Mouse (Mus musculus) embryonic facial prominence, embryonic 13.5 days (tissue): ENCODE results near the gene Ntm. TPM values are rescaled to one million over a fixed set of nuclear protein-coding genes. Genes with fewer than 3 reads are reported as not detected.

Experiments used
- ATAC-seq: fragments of 200-750 bp; cut with Nextera tagmentation; 2 replicates; pipeline ENCODE4 v1.8.0; 2017; ENCODE audit warnings: low read depth; ENCODE audit not compliant: insufficient number of reproducible peaks, insufficient read depth, low FRiP score, low TSS enrichment
- H3K27ac ChIP-seq: fragments of 300-500 bp; sonication (generic); 2 replicates; pipeline ENCODE4 v1.5.1; 2015; ENCODE audit warnings: moderate library complexity, mild to moderate bottlenecking, inconsistent platforms
- H3K27me3 ChIP-seq: fragments of 300-500 bp; sonication (generic); 2 replicates; pipeline ENCODE4 v1.6.1; 2015; ENCODE audit warnings: mild to moderate bottlenecking, inconsistent platforms
- H3K36me3 ChIP-seq: fragments of 300-500 bp; sonication (generic); 2 replicates; pipeline ENCODE4 v1.6.1; 2015; ENCODE audit warnings: mild to moderate bottlenecking, inconsistent platforms
- H3K4me1 ChIP-seq: fragments of 300-500 bp; sonication (generic); 2 replicates; pipeline ENCODE4 v1.6.1; 2015; ENCODE audit warnings: inconsistent platforms
- H3K4me2 ChIP-seq: fragments of 300-500 bp; sonication (generic); 2 replicates; pipeline ENCODE4 v1.6.1; 2015; ENCODE audit warnings: moderate library complexity, mild to moderate bottlenecking, inconsistent platforms
- H3K4me3 ChIP-seq: fragments of 300-500 bp; sonication (generic); 2 replicates; pipeline ENCODE4 v1.5.1; 2015; ENCODE audit warnings: mild to moderate bottlenecking, inconsistent platforms
- H3K9ac ChIP-seq: fragments of 300-500 bp; sonication (generic); 2 replicates; pipeline ENCODE4 v1.6.1; 2015; ENCODE audit warnings: mild to moderate bottlenecking, inconsistent platforms
- H3K9me3 ChIP-seq: fragments of 300-500 bp; sonication (generic); 2 replicates; pipeline ENCODE4 v1.6.1; 2016; ENCODE audit warnings: inconsistent platforms
- WGBS: fragments of 180-500 bp; shearing (Covaris S2); methylation state at CpG from one replicate; pipeline ENCODE4 v1.1.7; 2015; ENCODE audit warnings: mixed read lengths; 5-methylcytosine and 5-hydroxymethylcytosine counted together
- polyA plus RNA-seq: library from polyadenylated mRNA; unstranded; fragments of >200 nt; fragmentation: Nextera tagmentation; extraction: Ambion mirVana; gene quantifications from 2 replicates; pipeline ENCODE4 v1.2.1, GENCODE M21; 2015

The Ntm gene
- polyA plus RNA-seq, 1 experiment from 2014 or later: 16.1 TPM

- 56% methylated on average over 1 of the region's 1 CpGs for WGBS
- Histone ChIP-seq H3K4me3 (no peak overlapping the region), H3K4me1 (no peaks in the 10 kb centered on the region), H3K27ac (no peak overlapping the region), H3K36me3 (no peaks in the 10 kb centered on the region), H3K9me3 (no peaks in the 10 kb centered on the region), H3K4me2 (no peak overlapping the region), H3K9ac (no peak overlapping the region), H3K27me3 (no peaks in the 10 kb centered on the region)
- ATAC-seq: no peak
These were observed 937.8 kb downstream of the Ntm start for GRCm38 (mm10) chr9:29025104-29025503.

GRCm38 (mm10) chr9:29016879-29017278, 946.1 kb downstream of the Ntm start:
- Histone ChIP-seq H3K27me3 (no peaks in the 10 kb centered on the region), H3K9me3 (no peaks in the 10 kb centered on the region), H3K4me1 (no peaks in the 10 kb centered on the region), H3K36me3 (no peaks in the 10 kb centered on the region), H3K4me3 (no peak overlapping the region), H3K27ac (no peak overlapping the region), H3K9ac (no peak overlapping the region), H3K4me2 (no peak overlapping the region)
- ATAC-seq: no peak
- 87% methylated on average over 3 of the region's 3 CpGs for WGBS

GRCm38 (mm10) chr9:29013881-29014280, 949.1 kb downstream of the Ntm start:
- H3K9ac ChIP-seq: no peak overlapping the region
- no peak overlapping the region for H3K27ac ChIP-seq
- no peak for ATAC-seq
- H3K27me3 ChIP-seq: no peaks in the 10 kb centered on the region
- H3K4me2 ChIP-seq: no peak overlapping the region
- no peaks in the 10 kb centered on the region for H3K4me1 ChIP-seq
- no peaks in the 10 kb centered on the region for H3K36me3 ChIP-seq
- WGBS: 94% methylated on average over 17 of the region's 17 CpGs
- H3K4me3 ChIP-seq: no peak overlapping the region
- H3K9me3 ChIP-seq: no peaks in the 10 kb centered on the region

GRCm38 (mm10) chr9:29012541-29012940, 950.4 kb downstream of the Ntm start:
- Histone ChIP-seq H3K27ac (no peak overlapping the region), H3K4me3 (no peak overlapping the region), H3K9ac (no peak overlapping the region), H3K27me3 (no peaks in the 10 kb centered on the region), H3K9me3 (no peaks in the 10 kb centered on the region), H3K4me1 (no peaks in the 10 kb centered on the region), H3K4me2 (no peak overlapping the region), H3K36me3 (no peaks in the 10 kb centered on the region)
- ATAC-seq: no peak
- 86% methylated on average over 6 of the region's 6 CpGs for WGBS

GRCm38 (mm10) chr9:29011476-29011875, 951.5 kb downstream of the Ntm start:
- H3K4me2 ChIP-seq: no peak overlapping the region
- H3K36me3 ChIP-seq: no peaks in the 10 kb centered on the region
- no peaks in the 10 kb centered on the region for H3K9me3 ChIP-seq
- no peak overlapping the region for H3K27ac ChIP-seq
- no peak overlapping the region for H3K9ac ChIP-seq
- H3K4me3 ChIP-seq: no peak overlapping the region
- H3K4me1 ChIP-seq: no peaks in the 10 kb centered on the region
- 39% methylated on average over 3 of the region's 3 CpGs for WGBS
- ATAC-seq: no peak
- no peaks in the 10 kb centered on the region for H3K27me3 ChIP-seq

- Histone ChIP-seq H3K4me2 (no peak overlapping the region), H3K4me3 (no peak overlapping the region), H3K36me3 (no peaks in the 10 kb centered on the region), H3K9ac (no peak overlapping the region), H3K27me3 (no peaks in the 10 kb centered on the region), H3K9me3 (no peaks in the 10 kb centered on the region), H3K27ac (no peak overlapping the region), H3K4me1 (no peaks in the 10 kb centered on the region)
- no peak for ATAC-seq
- 84% methylated on average over 7 of the region's 7 CpGs for WGBS
These were observed 958.4 kb downstream of the Ntm start for GRCm38 (mm10) chr9:29004534-29004933.

GRCm38 (mm10) chr9:28999951-29000351, 963.0 kb downstream of the Ntm start:
- Histone ChIP-seq H3K36me3 (no peaks in the 10 kb centered on the region), H3K9me3 (no peaks in the 10 kb centered on the region), H3K27me3 (no peaks in the 10 kb centered on the region), H3K27ac (no peak overlapping the region), H3K9ac (no peak overlapping the region), H3K4me1 (no peaks in the 10 kb centered on the region), H3K4me2 (no peak overlapping the region), H3K4me3 (no peak overlapping the region)
- 50% methylated on average over 4 of the region's 4 CpGs for WGBS
- no peak for ATAC-seq

- H3K9ac ChIP-seq: no peak overlapping the region
These were observed 985.7 kb downstream of the Ntm start for GRCm38 (mm10) chr9:28977275-28977674.

GRCm38 (mm10) chr9:28969455-28969854, 993.5 kb downstream of the Ntm start:
- H3K9me3 ChIP-seq: no peaks in the 10 kb centered on the region; the same call in 1 of the 2 replicates
- no peak overlapping the region for H3K4me2 ChIP-seq
- no peak overlapping the region for H3K9ac ChIP-seq
- no peaks in the 10 kb centered on the region for H3K27me3 ChIP-seq
- 79% methylated on average over 1 of the region's 1 CpGs for WGBS
- no peak overlapping the region for H3K27ac ChIP-seq
- ATAC-seq: no peak
- H3K4me1 ChIP-seq: no peaks in the 10 kb centered on the region
- H3K4me3 ChIP-seq: no peak overlapping the region
- no peaks in the 10 kb centered on the region for H3K36me3 ChIP-seq

More at GRCm38 (mm10) chr9:28977275-28977674, 985.7 kb downstream of the Ntm start:
- Histone ChIP-seq H3K36me3 (no peaks in the 10 kb centered on the region), H3K27ac (no peak overlapping the region), H3K4me2 (no peak overlapping the region), H3K9me3 (no peaks in the 10 kb centered on the region; the same call in 1 of the 2 replicates), H3K4me3 (no peak overlapping the region), H3K4me1 (no peaks in the 10 kb centered on the region), H3K27me3 (no peaks in the 10 kb centered on the region)
- 84% methylated on average over 1 of the region's 1 CpGs for WGBS
- no peak for ATAC-seq
